Mouse (Mus musculus): Measurements from ENCODE around the gene Tmx1. TPM values are rescaled to one million over a fixed set of nuclear protein-coding genes. Genes with fewer than 3 reads are reported as not detected.

The Tmx1 gene
- 100 to 1,000 TPM; 111 to 124 TPM for polyA plus RNA-seq (2017; shearing (Covaris generic))

DNA sequence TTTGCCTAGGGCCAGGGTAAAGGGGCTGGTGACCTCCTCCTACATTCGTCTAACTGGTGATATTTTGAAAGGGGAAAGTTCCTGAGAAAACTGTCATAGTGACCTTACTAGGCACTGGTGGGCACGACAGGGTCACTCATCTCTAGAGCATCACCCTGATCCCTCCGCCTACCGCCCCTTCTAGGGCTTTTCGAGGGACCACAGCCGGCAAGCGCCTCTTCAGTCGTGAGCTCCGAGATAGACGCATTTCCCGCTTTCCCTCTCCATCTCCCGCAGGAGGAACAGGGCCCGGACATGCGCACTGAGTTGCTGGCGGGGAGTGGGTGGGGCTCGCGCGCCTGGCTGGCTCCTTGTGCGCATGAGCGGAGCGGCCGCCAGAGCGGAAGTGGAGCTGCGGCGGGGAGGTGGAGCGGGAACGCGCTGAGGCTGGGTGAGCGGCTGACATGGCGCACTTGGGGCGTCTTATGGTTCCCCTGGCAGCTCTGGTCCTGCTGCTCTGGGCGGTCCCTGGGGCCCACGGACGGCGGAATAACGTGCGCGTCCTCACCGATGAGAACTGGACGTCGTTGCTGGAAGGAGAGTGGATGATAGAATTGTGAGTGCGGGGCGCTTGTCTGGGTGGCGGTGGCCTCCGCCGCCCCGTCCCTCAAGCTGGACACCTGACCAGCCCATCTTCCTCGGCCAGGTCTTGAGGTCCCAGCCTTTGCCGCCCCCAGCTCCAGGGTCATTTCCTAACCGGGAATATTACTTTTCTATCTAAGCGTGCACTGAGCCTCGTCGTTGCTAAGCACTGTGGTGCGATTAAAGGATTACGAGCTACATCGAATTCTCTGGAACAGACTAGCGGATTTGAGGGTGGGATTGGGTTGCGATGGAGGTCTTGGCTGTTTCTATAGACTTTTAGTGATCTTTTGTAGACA is at the start of gene Tmx1:
Gene Tmx1 (plus strand): TSS at position 370 of the 920 bp plus-strand sequence.
- peak; percentile 98 for ATAC-seq

DNA sequence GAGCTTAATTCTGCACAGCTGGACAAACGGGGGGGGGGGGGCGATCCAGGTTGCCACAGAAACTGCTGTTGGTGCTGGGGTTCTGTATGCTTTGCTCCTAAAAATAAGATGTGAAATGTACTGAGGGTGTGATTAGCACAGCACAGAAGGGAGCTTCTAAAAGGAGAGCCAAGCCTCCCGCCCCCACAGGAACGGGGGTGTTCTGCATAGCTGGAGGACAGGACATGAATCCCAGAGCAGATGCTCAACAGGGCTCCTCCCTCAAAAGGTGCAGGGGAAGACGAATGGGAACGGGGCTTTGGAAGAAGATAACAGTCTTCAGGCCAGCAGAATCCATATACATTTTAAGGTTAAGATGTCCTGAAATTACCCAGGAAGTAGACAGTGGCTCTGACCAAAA is 48.6 kb upstream of the Tmx1 start:
- ATAC-seq: no peak

DNA sequence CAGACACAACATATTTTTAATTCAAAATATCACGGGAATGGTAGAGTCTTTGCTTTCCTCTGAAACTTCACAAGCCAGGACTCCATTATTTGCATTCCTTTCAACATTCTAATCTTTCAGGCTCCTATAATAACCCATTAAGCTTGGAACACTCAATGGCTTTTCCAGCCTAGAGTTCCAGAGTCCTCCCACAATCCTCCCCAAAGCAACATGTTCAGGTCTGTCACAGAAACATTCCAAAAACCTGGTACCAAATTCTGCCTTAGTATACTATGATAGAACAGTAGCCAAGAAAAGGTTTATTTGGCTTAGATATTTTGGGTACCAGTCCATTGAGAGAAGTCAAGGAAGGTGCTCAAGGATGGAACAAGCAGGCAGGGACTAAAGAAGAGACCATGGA is 44.5 kb upstream of the Tmx1 start:
- ATAC-seq: no peak

DNA sequence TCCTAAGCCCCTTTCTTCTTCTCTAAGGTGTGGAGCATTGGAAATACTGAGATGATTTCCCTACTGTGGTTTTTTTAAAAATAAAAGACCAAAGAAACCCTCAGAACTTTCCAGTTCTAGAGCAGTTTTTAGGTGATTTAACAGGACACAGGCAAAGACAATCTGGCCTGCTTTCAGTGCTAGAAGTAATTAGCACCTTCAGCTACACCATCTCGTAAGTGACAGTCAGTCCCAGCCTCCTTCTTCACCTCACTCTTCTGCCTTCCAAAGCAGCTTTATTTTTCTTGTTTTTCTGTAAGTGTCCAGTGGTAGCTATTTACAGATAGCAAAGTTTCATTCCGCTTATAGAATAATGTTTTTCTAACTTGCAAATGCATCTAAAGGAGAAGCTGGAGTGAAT is 43.3 kb upstream of the Tmx1 start:
- no peak for ATAC-seq

DNA sequence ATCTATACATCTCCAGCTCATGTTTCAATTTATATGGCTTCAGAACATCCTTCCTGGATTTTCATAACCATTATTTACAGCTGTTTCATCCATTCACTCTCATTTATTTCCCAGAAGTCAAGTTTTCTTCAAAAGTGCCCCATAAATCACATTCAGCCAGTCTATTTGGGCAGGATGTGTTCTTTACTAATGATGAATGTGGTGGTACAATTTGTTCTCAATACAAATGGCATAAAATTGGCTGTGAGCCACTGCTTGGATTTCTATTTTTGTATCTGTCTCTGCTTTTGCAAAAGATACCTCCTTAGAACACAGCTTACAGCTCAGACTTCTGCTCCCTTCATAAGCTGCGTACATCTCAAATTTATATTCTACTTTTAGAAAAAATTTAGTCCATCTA is 32.7 kb upstream of the Tmx1 start:
- no peak for ATAC-seq

DNA sequence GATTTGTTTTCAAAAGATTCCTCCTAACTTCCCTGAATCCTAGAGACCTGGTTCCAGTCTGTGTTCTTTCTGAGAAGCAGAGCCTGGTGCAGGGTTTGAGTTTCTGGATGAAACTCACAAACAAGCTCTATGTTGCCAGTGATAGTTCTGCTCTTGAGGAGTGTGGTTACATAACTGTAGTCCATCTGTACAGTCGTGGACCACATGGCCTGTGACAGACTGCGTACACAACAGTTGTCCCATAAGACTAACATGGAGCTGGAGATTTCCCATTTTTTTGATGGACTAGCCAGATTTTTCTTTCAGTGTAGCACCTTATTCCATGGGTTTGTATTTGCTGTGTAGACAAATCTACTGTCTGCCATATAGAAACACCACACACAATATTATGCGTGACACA is 31.9 kb upstream of the Tmx1 start:
- no peak for ATAC-seq

DNA sequence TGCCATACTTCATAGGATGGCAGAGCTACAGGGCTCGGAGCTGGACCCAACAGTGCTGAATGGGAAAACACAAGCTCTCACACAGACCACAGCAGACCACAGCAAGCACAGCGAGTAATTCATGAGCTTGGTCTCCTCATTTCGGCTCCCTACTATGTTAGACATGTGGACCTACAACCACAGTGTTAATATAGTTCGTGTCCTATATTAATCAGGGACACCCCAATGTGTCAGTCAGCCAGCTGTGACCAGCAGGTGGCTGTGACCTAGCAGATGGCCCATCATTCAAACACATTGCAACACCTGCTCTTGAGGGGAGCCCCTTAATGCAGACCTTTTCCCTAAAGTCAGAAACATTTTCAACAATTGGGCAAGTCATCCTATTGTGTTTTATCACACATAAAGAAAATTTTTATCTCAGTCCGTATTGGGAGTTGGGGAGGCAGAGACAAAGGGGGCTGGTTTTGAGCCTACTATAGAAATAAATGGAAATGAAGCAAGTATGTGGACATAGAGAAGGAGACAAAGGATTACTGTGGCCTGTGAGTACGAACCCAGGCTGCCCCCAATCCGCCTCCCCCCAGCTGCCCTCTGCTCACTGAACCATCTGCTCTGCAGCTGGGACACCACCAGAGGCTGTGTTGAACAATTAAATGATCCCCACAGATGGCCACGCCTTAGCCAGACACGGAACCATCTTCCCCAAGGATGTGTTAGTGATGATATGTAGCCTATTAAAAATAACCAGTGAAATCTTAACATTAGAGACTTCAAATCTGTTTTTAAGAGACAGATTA is 30.4 kb upstream of the Tmx1 start:
- no peak for ATAC-seq

DNA sequence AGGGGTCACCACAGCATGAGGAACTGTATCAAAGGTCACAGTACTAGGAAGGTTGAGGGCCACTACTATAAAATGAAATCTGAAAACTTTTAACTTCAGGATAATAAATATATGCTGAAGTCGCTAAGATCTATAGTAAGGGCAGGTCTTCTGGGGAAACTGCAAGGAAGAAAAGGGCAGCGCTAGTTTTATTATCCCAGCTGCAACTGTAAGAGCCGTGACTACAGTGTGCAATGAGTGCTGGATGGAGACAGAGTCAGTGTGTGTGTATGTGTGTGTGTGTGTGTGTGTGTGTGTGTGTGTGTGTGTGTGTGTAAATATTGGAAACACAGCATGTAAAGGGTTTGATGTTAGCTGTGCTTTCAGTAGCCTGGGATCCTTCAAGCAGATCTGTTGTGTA is 25.0 kb upstream of the Tmx1 start:
- ATAC-seq: no peak

DNA sequence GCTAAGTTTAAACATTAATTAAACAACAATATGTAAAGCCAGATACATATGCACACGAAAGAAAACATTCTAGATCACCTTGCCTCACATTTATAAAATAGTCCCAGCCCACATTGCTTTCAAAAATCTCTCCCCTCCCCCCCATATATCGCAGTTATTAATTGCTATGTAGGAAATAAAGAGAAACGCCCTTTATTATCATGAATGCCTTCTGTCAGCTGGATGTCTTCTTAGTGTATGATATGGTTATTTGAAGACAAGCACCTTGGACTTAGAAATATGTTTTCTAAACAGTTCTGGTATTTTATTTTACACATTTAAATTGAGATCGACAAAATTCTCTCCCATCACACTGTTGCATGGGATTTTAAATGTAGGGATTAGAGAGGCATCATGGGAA is 23.3 kb upstream of the Tmx1 start:
- ATAC-seq: no peak

DNA sequence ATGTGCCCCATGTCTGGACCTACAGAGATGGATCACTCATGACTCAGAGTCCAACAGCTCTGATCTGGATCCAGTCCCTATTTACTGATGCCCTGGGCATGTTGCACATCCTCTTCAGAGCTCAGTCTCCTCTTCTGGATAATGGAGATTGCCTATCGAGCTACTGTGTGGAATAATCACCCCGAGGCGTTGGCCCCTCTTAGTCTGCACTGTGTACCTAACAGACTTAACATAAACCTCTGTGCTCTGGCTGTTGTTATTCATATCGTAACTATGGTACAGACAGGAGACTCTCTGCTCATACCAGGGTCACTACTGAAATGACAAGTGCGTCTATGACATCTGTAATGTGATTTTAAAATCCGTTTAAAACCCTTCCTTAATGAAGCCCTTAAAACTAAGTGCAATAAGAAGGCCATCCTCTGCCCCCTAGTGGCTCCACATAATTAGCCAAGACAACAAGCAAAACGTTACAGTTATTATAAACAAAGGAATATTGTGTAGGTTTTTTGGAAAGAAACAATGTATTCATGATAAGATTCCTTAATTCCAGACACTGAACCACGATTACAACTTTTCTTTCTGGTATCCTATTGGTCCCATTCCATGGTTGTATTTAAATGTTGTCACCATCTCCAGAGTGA is 22.5 kb upstream of the Tmx1 start:
- ATAC-seq: peak; percentile 41

DNA sequence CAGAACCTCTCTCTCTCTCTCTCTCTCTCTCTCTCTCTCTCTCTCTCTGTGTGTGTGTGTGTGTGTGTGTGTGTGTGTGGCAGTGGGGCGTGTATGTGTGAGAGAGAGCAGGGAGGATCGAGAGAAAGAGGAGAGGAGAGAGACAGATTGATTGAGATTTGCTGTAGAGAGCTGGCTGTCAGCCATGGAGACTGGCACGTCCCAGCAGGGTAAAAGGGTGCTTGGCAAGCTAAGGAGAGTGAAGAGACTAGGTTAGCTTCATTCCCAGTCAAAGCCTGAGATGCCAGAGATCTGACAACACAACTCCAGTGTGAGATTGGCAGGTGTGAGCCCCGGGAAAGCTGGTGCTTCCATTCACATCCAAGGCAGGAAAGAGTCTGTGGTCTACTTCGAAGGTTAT is 21.5 kb upstream of the Tmx1 start:
- no peak for ATAC-seq

DNA sequence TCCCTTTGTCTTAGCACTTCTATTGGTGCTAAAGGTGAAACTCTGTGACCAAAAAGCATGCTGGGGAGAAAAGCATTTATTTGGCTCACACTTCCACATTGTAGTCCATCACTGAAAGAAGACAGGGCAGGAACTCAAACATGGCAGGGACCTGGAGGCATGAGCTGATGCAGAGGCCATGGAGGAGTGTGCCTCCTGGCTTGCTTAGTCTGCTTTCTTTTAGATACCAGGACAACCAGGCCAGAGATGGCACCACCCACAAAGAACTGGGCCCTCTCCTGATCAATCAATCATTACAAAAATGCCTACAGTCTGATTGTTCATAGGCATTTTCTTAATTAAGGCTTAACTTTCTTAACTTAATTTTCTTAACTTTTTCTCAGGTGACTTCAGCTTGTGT is 2.9 kb upstream of the Tmx1 start:
- ATAC-seq: no peak

DNA sequence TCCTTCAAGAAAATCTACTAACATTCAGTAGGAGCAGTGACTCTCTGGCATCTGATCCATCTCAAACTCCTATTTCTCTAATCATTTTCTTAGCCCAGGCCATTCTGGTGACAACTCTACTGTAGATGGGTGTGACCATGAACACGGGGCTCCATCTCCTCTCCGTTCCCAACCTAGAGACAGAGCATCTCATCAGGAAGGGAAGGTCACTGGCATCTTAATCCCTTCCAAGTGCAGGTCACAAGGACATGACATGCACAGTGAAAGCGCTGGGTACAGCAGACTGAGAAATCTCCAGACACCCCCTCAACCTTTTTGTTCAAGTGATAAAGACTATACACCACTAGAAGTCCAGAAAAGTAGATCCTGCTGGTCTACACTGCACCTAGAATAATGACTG is 1.4 kb upstream of the Tmx1 start:
- no peak for ATAC-seq

DNA sequence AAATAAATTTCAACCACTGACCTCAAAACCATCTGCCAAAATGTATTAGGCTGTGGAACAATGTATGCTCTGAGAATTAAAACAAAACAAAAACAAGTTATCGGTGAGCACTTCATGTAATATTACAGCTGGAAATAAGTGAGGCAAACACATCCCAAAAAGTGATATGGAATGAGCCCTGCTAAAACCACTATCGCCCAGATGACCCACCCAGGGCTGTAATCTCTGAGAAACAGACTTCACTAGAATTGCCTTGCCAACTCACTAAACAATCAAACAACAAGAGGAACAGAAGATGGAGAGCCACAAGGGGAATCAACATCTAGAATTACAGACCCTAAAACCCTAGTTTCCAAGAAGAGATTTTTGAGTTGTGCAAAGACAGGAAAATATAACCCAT is 752 bp upstream of the Tmx1 start:
- no peak for ATAC-seq

DNA sequence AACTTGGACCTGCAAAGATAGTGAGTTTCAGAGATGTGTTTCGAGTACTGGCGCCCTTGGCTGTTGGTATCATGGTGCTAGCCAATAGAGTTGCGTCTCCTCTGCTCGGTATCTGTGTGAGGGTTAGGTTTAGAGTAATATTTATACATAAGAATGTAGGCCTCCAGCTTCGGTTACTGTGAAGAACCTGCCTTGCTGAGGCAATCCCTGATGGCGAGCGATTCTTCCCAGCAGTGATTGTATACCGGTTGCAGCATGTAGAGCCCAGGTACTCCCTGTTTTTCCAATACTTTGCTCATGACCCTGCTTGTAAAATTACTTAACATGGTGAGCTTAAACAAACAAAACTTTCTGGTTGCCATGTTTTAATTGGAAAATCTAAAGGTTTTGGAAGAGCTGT is 2.3 kb downstream of the Tmx1 start:
- ATAC-seq: no peak

DNA sequence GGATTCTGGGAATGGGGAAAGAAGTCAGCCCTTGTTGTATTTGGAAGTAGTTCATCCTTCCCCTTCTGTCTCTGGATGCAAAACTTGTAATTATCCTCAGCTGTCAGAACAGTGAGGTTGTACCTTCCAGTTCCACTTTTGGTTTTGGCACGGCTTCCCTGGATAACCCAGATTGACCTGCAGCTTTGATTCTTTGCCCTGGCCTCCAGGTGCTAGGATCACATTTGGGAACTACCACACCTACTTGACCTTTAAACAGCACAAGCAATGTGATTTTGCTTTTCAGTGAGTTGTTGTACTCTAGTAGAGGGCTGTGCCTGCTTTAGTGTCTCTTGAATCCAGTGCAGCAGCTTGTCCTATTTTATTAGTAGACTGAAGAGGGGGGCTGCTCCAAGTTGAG is 6.7 kb downstream of the Tmx1 start:
- ATAC-seq: no peak

DNA sequence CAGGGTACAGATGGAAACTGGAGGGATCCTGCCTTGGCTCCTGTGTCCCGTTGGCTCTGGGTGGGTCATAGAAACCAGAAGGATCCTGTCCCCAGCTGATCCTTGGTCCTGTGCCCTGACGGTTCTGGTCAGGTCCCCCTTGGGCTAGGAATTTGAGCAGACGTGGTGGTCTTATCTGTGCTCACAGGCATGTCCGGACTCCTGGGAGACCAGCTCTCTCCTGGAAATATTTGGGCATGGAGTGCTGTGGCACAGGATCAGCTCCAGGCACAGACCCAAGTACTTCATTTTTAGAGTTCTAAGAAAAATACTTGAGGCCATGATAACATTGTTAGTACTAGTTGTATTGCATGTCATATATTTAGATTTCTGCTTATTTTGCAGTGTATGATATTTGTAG is 11.1 kb downstream of the Tmx1 start:
- no peak for ATAC-seq

DNA sequence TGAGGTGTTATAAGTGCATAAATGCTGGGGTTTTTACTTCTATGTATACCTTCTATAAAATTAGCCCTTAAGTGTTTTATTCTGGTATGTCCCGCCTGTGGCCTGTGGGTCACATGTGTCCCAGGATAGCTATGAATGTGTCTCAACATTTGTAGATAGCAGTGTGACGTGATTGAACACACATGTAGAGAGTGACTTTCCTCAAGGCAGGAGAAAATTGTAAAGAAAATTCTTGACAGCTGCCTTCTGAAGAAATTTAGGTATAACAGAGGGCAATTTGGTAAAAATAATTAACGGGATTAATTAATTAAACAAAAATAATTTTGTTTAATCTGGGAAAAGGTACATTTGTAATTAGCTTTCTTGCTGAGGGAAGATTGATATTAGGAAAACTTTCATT is 22.4 kb downstream of the Tmx1 start:
- ATAC-seq: no peak

DNA sequence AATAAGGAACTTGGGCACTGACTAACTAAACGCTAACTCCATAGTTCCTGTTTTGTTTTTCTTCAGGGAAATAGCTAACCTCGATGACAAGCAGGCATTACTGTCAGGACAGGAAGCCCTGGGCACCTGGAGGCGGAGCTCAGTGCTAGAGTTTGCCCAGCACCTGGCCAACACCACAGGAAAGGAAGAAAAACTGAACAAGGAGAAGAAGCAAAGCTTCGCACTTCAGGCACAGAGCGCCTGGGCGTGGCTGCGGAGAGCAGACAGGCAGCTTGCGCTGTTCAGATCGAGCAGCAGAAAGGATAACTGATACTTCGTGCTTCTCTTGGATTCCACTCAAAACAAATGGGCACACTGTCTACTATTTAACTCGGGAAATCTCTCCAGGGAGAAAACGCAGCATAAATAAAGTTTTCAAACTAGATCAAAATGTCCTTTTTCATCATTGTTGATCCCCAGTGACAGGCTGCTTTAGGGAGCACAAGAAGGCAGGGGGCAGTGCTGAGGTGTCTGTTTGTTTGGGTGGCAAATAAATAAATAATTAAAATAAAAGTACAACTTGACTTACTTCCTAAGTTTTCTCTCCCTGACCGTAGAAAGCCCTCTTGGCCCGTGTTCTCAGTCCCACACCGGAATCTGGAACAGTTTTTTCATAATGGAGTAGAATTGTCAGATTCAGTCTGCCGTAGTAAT is 24.1 kb downstream of the Tmx1 start:
- peak; percentile 43 for ATAC-seq

DNA sequence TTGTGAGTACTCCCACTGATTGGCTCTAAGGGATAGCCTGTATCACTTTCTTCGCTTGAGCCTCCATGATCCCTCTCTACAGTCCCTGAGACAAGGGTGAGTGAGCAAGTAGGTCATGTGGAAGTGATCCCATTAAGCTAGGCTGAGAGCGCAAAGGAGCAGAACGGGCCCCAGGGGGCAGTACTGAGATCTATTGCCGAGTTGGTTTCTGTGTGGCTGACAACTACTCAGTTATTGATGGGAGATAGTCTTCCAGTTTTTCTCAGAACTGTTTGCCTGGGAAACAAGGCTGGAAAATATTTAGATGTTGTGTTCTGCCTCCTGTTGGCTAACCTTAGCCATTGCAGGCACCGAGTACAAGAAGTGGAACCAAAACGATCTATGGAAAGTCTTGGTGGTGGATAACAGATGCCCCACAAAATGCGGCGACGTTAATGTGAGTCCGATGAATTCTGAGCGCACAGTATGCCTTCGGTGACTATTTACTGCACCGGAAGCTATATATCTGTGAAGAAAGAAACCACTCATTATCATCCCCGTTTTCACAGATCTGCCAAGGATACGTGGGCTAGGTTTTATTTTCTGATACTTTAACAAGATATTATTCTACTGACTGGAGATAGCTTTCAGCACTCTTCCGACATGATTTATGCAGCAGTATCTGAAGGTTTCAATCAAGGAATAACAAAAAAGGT is 24.8 kb downstream of the Tmx1 start:
- ATAC-seq: peak; percentile 29

DNA sequence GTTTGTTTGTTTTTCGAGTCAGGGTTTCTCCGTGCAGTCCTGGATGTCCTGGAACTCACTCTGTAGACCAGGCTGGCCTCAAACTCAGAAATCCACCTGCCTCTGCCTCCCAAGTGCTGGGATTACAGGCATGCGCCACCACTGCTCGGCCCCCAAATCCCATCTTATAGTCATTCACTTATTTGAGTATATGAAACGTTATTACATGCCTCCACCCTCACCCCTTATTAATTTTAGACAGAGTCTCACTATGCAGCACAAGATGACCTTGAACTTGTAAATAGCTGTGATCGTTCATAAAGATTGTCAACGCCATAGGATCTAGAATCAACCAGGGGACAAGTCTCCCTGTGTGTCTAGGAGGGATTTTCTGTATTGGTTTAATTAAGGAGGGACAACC is 33.1 kb downstream of the Tmx1 start:
- ATAC-seq: no peak

All from CD4-positive, CD25-positive, alpha-beta regulatory T cell, adult 4 months (primary cell).